Mouse (Mus musculus): Measurements from ENCODE around the gene Maats1.
"Not testable (repeated sequence)": the region's sequence is repeated elsewhere in the genome, so short reads cannot be mapped to it uniquely, and the experiment has no call there.

Gene Maats1

GRCm38 (mm10) chr16:38348217-38348761 is 6.3 kb upstream of the Maats1 start:
- no peak for DNase-seq (ENCODE audit: low spot score)

- no peak for DNase-seq (ENCODE audit: low spot score)
Measured at GRCm38 (mm10) chr16:38347588-38347987, 5.6 kb upstream of the Maats1 start.

- DNase-seq (ENCODE audit: low spot score), result peak; percentile 94
Measured at GRCm38 (mm10) chr16:38346529-38347325, 4.8 kb upstream of the Maats1 start, which contains the start of the genes Cox17 and Gm21987. Gene Cox17, plus strand, starts transcription at chr16:38346991. Gene Gm21987, plus strand, starts transcription at chr16:38347040.

GRCm38 (mm10) chr16:38344941-38345725 is 3.2 kb upstream of the Maats1 start:
- DNase-seq (ENCODE audit: low spot score), result peak; percentile 8

GRCm38 (mm10) chr16:38338077-38338476 is 3.9 kb downstream of the Maats1 start:
- not testable (repeated sequence) for DNase-seq (ENCODE audit: low spot score)

GRCm38 (mm10) chr16:38334431-38334830 is 7.5 kb downstream of the Maats1 start:
- DNase-seq (ENCODE audit: low spot score), result no peak

GRCm38 (mm10) chr16:38329340-38329739 is 12.6 kb downstream of the Maats1 start:
- DNase-seq (ENCODE audit: low spot score), result no peak

- DNase-seq (ENCODE audit: low spot score), result no peak
Measured at GRCm38 (mm10) chr16:38326778-38327397, 15.1 kb downstream of the Maats1 start.

GRCm38 (mm10) chr16:38324311-38324710 is 17.6 kb downstream of the Maats1 start:
- no peak for DNase-seq (ENCODE audit: low spot score)

- peak; percentile 42 for DNase-seq (ENCODE audit: low spot score)
Measured at GRCm38 (mm10) chr16:38321452-38321935, 20.4 kb downstream of the Maats1 start.

GRCm38 (mm10) chr16:38319087-38319486 is 22.9 kb downstream of the Maats1 start:
- no peak for DNase-seq (ENCODE audit: low spot score)

- DNase-seq (ENCODE audit: low spot score), result no peak
Measured at GRCm38 (mm10) chr16:38318492-38318891, 23.5 kb downstream of the Maats1 start.

GRCm38 (mm10) chr16:38308195-38308594 is 33.7 kb downstream of the Maats1 start:
- DNase-seq (ENCODE audit: low spot score), result no peak

- no peak for DNase-seq (ENCODE audit: low spot score)
Measured at GRCm38 (mm10) chr16:38307651-38308050, 34.3 kb downstream of the Maats1 start.

GRCm38 (mm10) chr16:38307221-38307605 is 34.7 kb downstream of the Maats1 start:
- DNase-seq (ENCODE audit: low spot score), result no peak

GRCm38 (mm10) chr16:38306571-38307220 is 35.2 kb downstream of the Maats1 start:
- DNase-seq (ENCODE audit: low spot score), result no peak

GRCm38 (mm10) chr16:38304460-38305194 is 37.3 kb downstream of the Maats1 start:
- no peak for DNase-seq (ENCODE audit: low spot score)

GRCm38 (mm10) chr16:38302367-38302766 is 39.6 kb downstream of the Maats1 start:
- no peak for DNase-seq (ENCODE audit: low spot score)

GRCm38 (mm10) chr16:38298410-38298809 is 43.5 kb downstream of the Maats1 start:
- no peak for DNase-seq (ENCODE audit: low spot score)

GRCm38 (mm10) chr16:38295349-38295930 is 46.5 kb downstream of the Maats1 start:
- no peak for DNase-seq (ENCODE audit: low spot score)

Data from T-cell, adult 2 months (primary cell).